Mouse (Mus musculus): ENCODE data around the gene Tbc1d23.

DNA sequence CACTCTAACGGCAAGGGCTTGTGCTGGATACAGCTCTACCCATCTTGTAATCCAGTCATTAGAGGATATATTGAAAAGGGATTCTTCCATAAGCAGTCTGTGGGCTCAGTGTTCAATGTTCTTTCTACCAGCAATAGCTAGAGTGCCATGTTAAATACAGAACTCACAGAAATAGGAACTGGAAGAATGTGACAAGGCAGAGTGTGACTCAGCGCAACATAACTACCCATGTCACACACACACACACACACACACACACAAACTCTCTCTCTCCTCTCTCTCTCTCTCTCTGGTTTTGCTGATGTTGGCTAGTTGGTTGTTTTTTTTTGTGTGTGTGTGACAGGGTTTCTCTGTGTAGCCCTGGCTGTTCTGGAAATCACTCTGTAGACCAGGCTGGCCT is 20.3 kb downstream of the Tbc1d23 start:
- TF ChIP-seq CTCF (IDR thresholded peaks at IDR 0.05; ENCODE audit: borderline replicate concordance, extremely low read depth, insufficient read depth, insufficient read length) (no peak), POLR2A (IDR thresholded peaks at IDR 0.05; ENCODE audit: borderline replicate concordance, extremely low read depth, insufficient read depth, insufficient read length, poor library complexity, severe bottlenecking) (no peak)

All from brain, embryonic 14.5 days (tissue).